In the genomic region with DNA sequence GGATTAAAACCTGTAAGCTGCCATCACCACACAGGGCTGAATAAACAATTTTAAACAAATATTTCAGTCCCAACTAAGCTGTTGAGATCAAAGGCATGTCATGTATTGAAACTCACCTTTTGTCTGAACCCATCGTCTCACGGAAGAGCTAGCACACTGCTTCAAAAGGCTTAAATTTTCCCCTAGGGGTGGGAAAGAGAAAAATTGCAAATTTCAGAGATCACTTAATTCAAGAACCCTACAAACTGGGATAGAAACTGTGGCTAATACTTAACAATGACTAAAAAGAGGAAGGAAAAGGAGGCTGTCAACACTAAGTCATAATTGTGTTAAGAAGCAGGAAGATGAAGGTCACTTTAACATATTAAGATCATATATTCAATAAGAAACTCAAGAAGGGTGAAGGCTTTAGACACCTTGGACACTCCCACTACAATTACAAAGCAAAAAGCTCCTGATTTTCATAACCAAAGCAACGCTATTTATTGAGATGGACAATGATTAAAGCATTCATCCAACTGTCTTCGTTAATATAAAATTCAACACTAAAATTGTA, we compare ENCODE assay signal across 8 mouse cellular contexts. TPM values are rescaled to one million over a fixed set of nuclear protein-coding genes. Genes with fewer than 3 reads are reported as not detected.
DNase-seq lines count a peak whose midpoint lies in the region; ATAC-seq and TF ChIP-seq lines count a peak whose summit lies in the region.

No protein-coding gene starts in this region.

- WGBS in lung, adult 2 months = 4% methylated on average over 4 of the region's 4 CpGs
- WGBS in neural tube, embryonic 13.5 days = 16% methylated on average over 4 of the region's 4 CpGs

- peak overlapping the region; percentile 88 for H3K4me2 ChIP-seq in neural tube, embryonic 13.5 days

- no peak for TF ChIP-seq CTCF in lung, adult 2 months (IDR thresholded peaks at IDR 0.05; ENCODE audit: insufficient read depth, low read length)

- ATAC-seq in neural tube, embryonic 13.5 days (ENCODE audit: low read depth) = no peak

- no peak for TF ChIP-seq POLR2A in lung, adult 2 months (IDR thresholded peaks at IDR 0.05; ENCODE audit: borderline replicate concordance, extremely low read depth, low read depth, low read length)

- no peaks in the 10 kb centered on the region for H3K27me3 ChIP-seq in neural tube, embryonic 13.5 days

- H3K4me3 ChIP-seq in lung, adult 2 months (replicated peaks; ENCODE audit: extremely low read depth, low read depth, low read length) = peak overlapping the region; percentile 91
- peak overlapping the region; percentile 99 for H3K4me3 ChIP-seq in neural tube, embryonic 13.5 days

- peaks cover 63% of the 10 kb centered on the region for H3K36me3 ChIP-seq in neural tube, embryonic 13.5 days

- peaks cover 8% of the 10 kb centered on the region for H3K4me1 ChIP-seq in lung, adult 2 months (ENCODE audit: control insufficient read depth, insufficient read depth, low read length)
- peaks cover 26% of the 10 kb centered on the region for H3K4me1 ChIP-seq in neural tube, embryonic 13.5 days (replicated peaks)

- peak overlapping the region; percentile 99 for H3K9ac ChIP-seq in neural tube, embryonic 13.5 days

- no peak for DNase-seq in lung, adult 2 months
- no peak for DNase-seq in lung, postnatal 14 days
- DNase-seq in c-Kit-positive CD71-positive TER-119-negative erythroid progenitor cells, embryonic 14.5 days (ENCODE audit: low read depth) = peak; percentile 10
- DNase-seq in induced T-regulatory cell, adult 2 months (ENCODE audit: low read depth) = peak; percentile 51
- no peak for DNase-seq in cerebellum, adult 8-10 months
- no peak for DNase-seq in cerebellum, adult 11 months
- DNase-seq in cerebellum, postnatal 10 days = no peak

- no peaks in the 10 kb centered on the region for H3K9me3 ChIP-seq in neural tube, embryonic 13.5 days

- peak overlapping the region; percentile 42; the same call in 1 of the 2 replicates for H3K27ac ChIP-seq in neural tube, embryonic 13.5 days (replicated peaks)

RNA-seq across cellular contexts. Expression of a gene that starts 1.3 kb away (rescaled TPM):
- 54.0 and 77.1 TPM in 2 replicates for polyA plus RNA-seq in lung, adult 2 months (2012; rRNA removed)
- polyA plus RNA-seq in neural tube, embryonic 13.5 days (2015; fragmentation: Nextera tagmentation; extraction: Ambion mirVana) = 252 and 279 TPM in 2 replicates

RNA-seq across cellular contexts. Expression of a gene that starts 59.2 kb away (rescaled TPM):
- polyA plus RNA-seq in lung, adult 2 months (2012; rRNA removed) = 318 and 413 TPM in 2 replicates
- polyA plus RNA-seq in neural tube, embryonic 13.5 days (2015; fragmentation: Nextera tagmentation; extraction: Ambion mirVana) = 12.2 and 13.2 TPM in 2 replicates

Comparison
In these comparisons a context has a peak if more than half of its experiments do, and no peak if none do; other contexts are left out.
1. DNase-seq: peak in c-Kit-positive CD71-positive TER-119-negative erythroid progenitor cells, embryonic 14.5 days (single experiment) and induced T-regulatory cell, adult 2 months (single experiment); none in lung, adult 2 months (single experiment), lung, postnatal 14 days (single experiment), cerebellum, adult 8-10 months (single experiment), cerebellum, adult 11 months (single experiment) and cerebellum, postnatal 10 days (0 of 2).
2. RNA of a gene that starts 59.2 kb away (polyA plus RNA-seq): 318 to 413 TPM in lung, adult 2 months; 12.2 to 13.2 TPM in neural tube, embryonic 13.5 days; every median in the first group is over 10 times any median in the second.